Mouse (Mus musculus) forelimb bud, embryonic 11.5 days (tissue): ENCODE measurements around the gene Gm3005.
"Not testable (repeated sequence)": the region's sequence is repeated elsewhere in the genome, so short reads cannot be mapped to it uniquely, and the experiment has no call there.

Experiments used
- DNase-seq: peaks from one replicate; pipeline ENCODE4 v3.0.0-alpha.2; 2012; ENCODE audit warnings: low read depth, low spot score

Gm3005 gene

DNA sequence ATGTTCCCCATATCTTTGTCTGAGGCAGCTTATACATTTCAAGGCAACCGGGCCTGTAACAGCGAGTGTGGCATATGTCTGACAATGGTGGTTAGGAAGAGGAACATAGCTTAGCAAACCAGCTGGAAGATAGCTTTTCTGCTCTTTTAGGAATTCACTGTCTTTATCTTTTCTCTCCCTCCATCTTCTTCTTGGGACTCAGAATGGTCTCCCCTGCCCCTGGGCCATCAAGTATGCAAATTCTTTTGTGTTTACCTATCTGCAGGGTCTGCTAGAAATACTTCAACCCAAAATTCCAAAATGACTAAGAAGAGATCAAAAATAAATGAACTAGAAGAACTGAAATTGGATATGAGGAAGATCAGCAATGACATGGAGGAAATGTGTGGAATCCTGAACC, at the start of gene Gm3005:
TSS of gene Gm3005 (plus strand) at position 301 of the 400 bp plus-strand sequence.
- DNase-seq: not testable (repeated sequence)

DNA sequence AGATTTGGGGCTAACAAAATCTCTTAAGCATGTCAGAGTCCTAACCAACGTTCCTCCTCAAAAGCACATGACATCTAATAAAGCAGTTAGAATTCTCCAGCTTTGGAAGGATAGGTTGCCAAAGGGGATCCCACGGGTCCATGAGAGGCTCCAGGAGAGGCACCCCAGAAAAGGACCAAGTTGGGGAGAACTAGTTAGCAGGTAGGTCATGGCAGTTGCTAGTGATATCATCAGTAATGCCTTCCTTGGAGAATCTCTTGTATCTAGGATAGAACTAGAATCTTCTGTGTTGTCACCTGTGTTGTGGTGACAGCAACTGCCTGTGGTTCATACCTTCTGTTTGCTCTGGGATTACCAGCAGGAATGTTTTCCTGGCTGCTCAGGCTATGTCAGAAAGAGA, 33.1 kb upstream of the Gm3005 start, which contains the start of gene Gm10413:
TSS of gene Gm10413 (plus strand) at position 301 of the 400 bp plus-strand sequence.
- DNase-seq: not testable (repeated sequence)

GRCm38 (mm10) chr14:3412314-3412713, 15.6 kb upstream of the Gm3005 start, which contains the start of gene Gm10409:
TSS of gene Gm10409 (plus strand) at chr14:3412614.
- DNase-seq: not testable (repeated sequence)

- not testable (repeated sequence) for DNase-seq
Observed at GRCm38 (mm10) chr14:3449079-3449478, 21.2 kb downstream of the Gm3005 start, which contains the start of gene Gm10408. TSS of gene Gm10408 (plus strand) at chr14:3449379.

- not testable (repeated sequence) for DNase-seq
Observed at GRCm38 (mm10) chr14:3634212-3634611, 206.3 kb downstream of the Gm3005 start, which contains the start of gene Gm3012. TSS of gene Gm3012 (plus strand) at chr14:3634512.
